Mouse (Mus musculus) layer of hippocampus, adult 9-10 months (tissue): ENCODE measurements around the gene Il31.
A peak's percentile ranks its signal among the peaks of the same experiment; 100 is the strongest.

Experiments
- DNase-seq: peaks from one replicate; pipeline ENCODE4 v3.0.0; 2022; ENCODE audit warnings: low spot score

Gene Il31

GRCm38 (mm10) chr5:123470784-123471400, 18.4 kb downstream of the Il31 start:
- DNase-seq, result no peak

- no peak for DNase-seq
These were observed 24.7 kb downstream of the Il31 start for GRCm38 (mm10) chr5:123464638-123465037.

GRCm38 (mm10) chr5:123461420-123461819, 27.9 kb downstream of the Il31 start:
- no peak for DNase-seq

- no peak for DNase-seq
These were observed 37.4 kb downstream of the Il31 start for GRCm38 (mm10) chr5:123451886-123452285.

- DNase-seq, result no peak
These were observed 44.4 kb downstream of the Il31 start for GRCm38 (mm10) chr5:123444849-123445334.

- DNase-seq, result peak; percentile 70
These were observed 45.2 kb downstream of the Il31 start for GRCm38 (mm10) chr5:123444069-123444468.

GRCm38 (mm10) chr5:123442283-123442682, 47.0 kb downstream of the Il31 start:
- no peak for DNase-seq

- no peak for DNase-seq
These were observed 48.6 kb downstream of the Il31 start for GRCm38 (mm10) chr5:123440664-123441063.

- DNase-seq, result no peak
These were observed 49.3 kb downstream of the Il31 start for GRCm38 (mm10) chr5:123439941-123440340.

GRCm38 (mm10) chr5:123439312-123439711, 50.0 kb downstream of the Il31 start:
- no peak for DNase-seq

- DNase-seq, result no peak
These were observed 50.9 kb downstream of the Il31 start for GRCm38 (mm10) chr5:123438381-123438780.

- DNase-seq, result peak; percentile 76
These were observed 52.5 kb downstream of the Il31 start for GRCm38 (mm10) chr5:123436780-123437175.

- no peak for DNase-seq
These were observed 53.1 kb downstream of the Il31 start for GRCm38 (mm10) chr5:123436071-123436779.

GRCm38 (mm10) chr5:123432305-123432874, 56.9 kb downstream of the Il31 start:
- no peak for DNase-seq

- DNase-seq, result peak; percentile 29
These were observed 57.6 kb downstream of the Il31 start for GRCm38 (mm10) chr5:123431524-123432304.
